Mouse (Mus musculus) heart, postnatal 14 days (tissue): ENCODE data around the gene Tufm. TPM values are rescaled to one million over a fixed set of nuclear protein-coding genes. Genes with fewer than 3 reads are reported as not detected.

Source experiments
- DNase-seq, 2 experiments: peaks; one replicate each; pipeline ENCODE4 v3.0.0; 2021 to 2022
- intact Hi-C: fragments of 180-260 bp; cut with DNase I; formaldehyde crosslinking; loops from one replicate; pipeline ENCODE4 v1.15.1; 2025
- total RNA-seq, 2 experiments: library from RNA; stranded (reverse); gene quantifications; 2 replicates each; pipeline ENCODE4 v1.2.3; 2021

The Tufm gene
- total RNA-seq, 2 experiments from 2014 or later = 291 to 309 TPM

GRCm38 (mm10) chr7:126491973-126492372 is 4.8 kb downstream of the Tufm start:
- intact Hi-C loops = no loop called here

GRCm38 (mm10) chr7:126494120-126494519 is 7.0 kb downstream of the Tufm start:
- intact Hi-C loops = no loop called here

More at GRCm38 (mm10) chr7:126491973-126492372, 4.8 kb downstream of the Tufm start:
- DNase-seq = no peak

GRCm38 (mm10) chr7:126496475-126496874 is 9.3 kb downstream of the Tufm start:
- intact Hi-C loops = no loop called here
- no peak for DNase-seq

More at GRCm38 (mm10) chr7:126494120-126494519, 7.0 kb downstream of the Tufm start:
- DNase-seq = no peak

GRCm38 (mm10) chr7:126497966-126498365 is 10.8 kb downstream of the Tufm start:
- intact Hi-C loops = no loop called here
- no peak for DNase-seq

- intact Hi-C loops = no loop called here
- DNase-seq = no peak
These were observed 12.3 kb downstream of the Tufm start for GRCm38 (mm10) chr7:126499416-126499815.

GRCm38 (mm10) chr7:126501684-126502022 is 14.5 kb downstream of the Tufm start:
- intact Hi-C loops = loop anchor here (1.0 kb wide), 1 partner anchor 12 kb away; no protein-coding TSS in a partner anchor

GRCm38 (mm10) chr7:126502023-126502741 is 15.0 kb downstream of the Tufm start:
- peak; percentile 92 to 93 for DNase-seq
- intact Hi-C loops = no loop called here

More at GRCm38 (mm10) chr7:126501684-126502022, 14.5 kb downstream of the Tufm start:
- no peak for DNase-seq

- intact Hi-C loops = no loop called here
- DNase-seq = no peak
These were observed 15.6 kb downstream of the Tufm start for GRCm38 (mm10) chr7:126502751-126503150.

GRCm38 (mm10) chr7:126503273-126503878 is 16.2 kb downstream of the Tufm start, which contains the start of gene Atxn2l:
Gene Atxn2l, minus strand, starts transcription at chr7:126503437.
- DNase-seq = peak; percentile 99
- intact Hi-C loops = no loop called here

GRCm38 (mm10) chr7:126504913-126505312 is 17.8 kb downstream of the Tufm start:
- intact Hi-C loops = loop anchor here (2.0 kb wide), 1 partner anchor 22 kb away; no protein-coding TSS in a partner anchor
- no peak for DNase-seq

- intact Hi-C loops = no loop called here
- no peak for DNase-seq
These were observed 20.1 kb downstream of the Tufm start for GRCm38 (mm10) chr7:126507126-126507778.

GRCm38 (mm10) chr7:126511287-126511686 is 24.1 kb downstream of the Tufm start:
- DNase-seq = no peak
- intact Hi-C loops = no loop called here

GRCm38 (mm10) chr7:126518261-126518941 is 31.2 kb downstream of the Tufm start:
- intact Hi-C loops = no loop called here
- DNase-seq = no peak

- intact Hi-C loops = no loop called here
- peak; percentile 22 to 38 for DNase-seq
These were observed 32.4 kb downstream of the Tufm start for GRCm38 (mm10) chr7:126519513-126519912.

- intact Hi-C loops = no loop called here
- no peak for DNase-seq
These were observed 36.2 kb downstream of the Tufm start for GRCm38 (mm10) chr7:126523316-126523715.

- intact Hi-C loops = loop anchor here (1.0 to 5.0 kb wide), 3 partner anchors 46 to 206 kb away; no protein-coding TSS in a partner anchor
- DNase-seq = peak in 1 of 2 experiments; percentile 39
These were observed 41.0 kb downstream of the Tufm start for GRCm38 (mm10) chr7:126528166-126528577.

GRCm38 (mm10) chr7:126533434-126533833 is 46.3 kb downstream of the Tufm start:
- no peak for DNase-seq
- intact Hi-C loops = no loop called here

- intact Hi-C loops = no loop called here
- peak; percentile 8 to 13 for DNase-seq
These were observed 48.6 kb downstream of the Tufm start for GRCm38 (mm10) chr7:126535766-126536165.

- intact Hi-C loops = no loop called here
- DNase-seq = no peak
These were observed 49.3 kb downstream of the Tufm start for GRCm38 (mm10) chr7:126536466-126536865.

- intact Hi-C loops = no loop called here
- DNase-seq = no peak
These were observed 50.8 kb downstream of the Tufm start for GRCm38 (mm10) chr7:126537820-126538585.
